Mouse (Mus musculus) E14TG2a.4 (cell line): ENCODE measurements at regions not wholly inside any gene's neighbourhood (a gene's known extent, or its start where the extent isn't known, plus 50 kb on each side); places are given as distances from the start of the nearest gene placed in this dataset.

ENCODE experiments used
- CTCF ChIP-seq: conservative IDR thresholded peaks from 2 replicates; pipeline ENCODE4 v1.5.1; 2014; ENCODE audit warnings: low read length
- POU5F1 ChIP-seq: IDR thresholded peaks from 2 replicates; pipeline ENCODE4 v1.6.1; 2014; ENCODE audit warnings: low read length, borderline replicate concordance

GRCm38 (mm10) chr3:22470542-22470941 lies 394.1 kb downstream of the Tbl1xr1 start:
- TF ChIP-seq CTCF, result no peak
- no peak for TF ChIP-seq POU5F1
